Mouse (Mus musculus) Muller cell, postnatal 12 days (primary cell): ENCODE measurements at regions not wholly inside any gene's neighbourhood (a gene's known extent, or its start where the extent isn't known, plus 50 kb on each side); places are given as distances from the start of the nearest gene placed in this dataset.

Experiments
- DNase-seq: peaks from one replicate; pipeline ENCODE4 v3.0.0-alpha.2; 2015; ENCODE audit errors: inconsistent ontology term

GRCm38 (mm10) chr17:45341573-45341972, 92.0 kb downstream of the Cdc5l start:
- DNase-seq = no peak

GRCm38 (mm10) chr17:45340851-45341250, 92.7 kb downstream of the Cdc5l start:
- DNase-seq = no peak

- no peak for DNase-seq
Observed at GRCm38 (mm10) chr17:45339226-45339625, 94.3 kb downstream of the Cdc5l start.

GRCm38 (mm10) chr17:45338086-45338485, 95.5 kb downstream of the Cdc5l start:
- DNase-seq = peak; percentile 71

GRCm38 (mm10) chr17:45335586-45336151, 97.9 kb downstream of the Cdc5l start:
- no peak for DNase-seq

GRCm38 (mm10) chr17:45334732-45335381, 98.7 kb downstream of the Cdc5l start:
- DNase-seq = no peak

- DNase-seq = no peak
Observed at GRCm38 (mm10) chr17:45332321-45332720, 101.2 kb downstream of the Cdc5l start.

GRCm38 (mm10) chr17:45329241-45329640, 104.3 kb downstream of the Cdc5l start:
- DNase-seq = no peak

- no peak for DNase-seq
Observed at GRCm38 (mm10) chr17:45326726-45327125, 106.8 kb downstream of the Cdc5l start.

- DNase-seq = no peak
Observed at GRCm38 (mm10) chr17:45326173-45326572, 107.4 kb downstream of the Cdc5l start.

GRCm38 (mm10) chr17:45322842-45323241, 110.7 kb downstream of the Cdc5l start:
- DNase-seq = peak; percentile 39

GRCm38 (mm10) chr17:45320074-45320473, 113.5 kb downstream of the Cdc5l start:
- no peak for DNase-seq

- DNase-seq = no peak
Observed at GRCm38 (mm10) chr17:45318211-45319076, 115.1 kb downstream of the Cdc5l start.

- DNase-seq = peak; percentile 35
Observed at GRCm38 (mm10) chr17:45312510-45313266, 120.8 kb downstream of the Cdc5l start.

GRCm38 (mm10) chr17:45306506-45306905, 127.0 kb downstream of the Cdc5l start:
- DNase-seq = no peak

GRCm38 (mm10) chr17:45303183-45303582, 130.4 kb downstream of the Cdc5l start:
- peak; percentile 59 for DNase-seq

- DNase-seq = no peak
Observed at GRCm38 (mm10) chr17:45298355-45298754, 135.2 kb downstream of the Cdc5l start.

- DNase-seq = no peak
Observed at GRCm38 (mm10) chr17:45297860-45298259, 135.7 kb downstream of the Cdc5l start.

- no peak for DNase-seq
Observed at GRCm38 (mm10) chr17:45296363-45296762, 137.2 kb downstream of the Cdc5l start.

- no peak for DNase-seq
Observed at GRCm38 (mm10) chr17:45294886-45295285, 138.7 kb downstream of the Cdc5l start.

- DNase-seq = no peak
Observed at GRCm38 (mm10) chr17:45294256-45294865, 139.2 kb downstream of the Cdc5l start.
